Mouse (Mus musculus): ENCODE results near the gene Camk1d.

GRCm38 (mm10) chr2:5602044-5602443, 112.3 kb downstream of the Camk1d start:
- TF ChIP-seq POLR2A (IDR thresholded peaks at IDR 0.05; ENCODE audit: insufficient read depth, low read depth, low read length) = no peak
- no peak for TF ChIP-seq CTCF (IDR thresholded peaks at IDR 0.05; ENCODE audit: insufficient read depth, low read depth, low read length)
